Comparison of ENCODE assay signal across 7 mouse cellular contexts in the genomic region with DNA sequence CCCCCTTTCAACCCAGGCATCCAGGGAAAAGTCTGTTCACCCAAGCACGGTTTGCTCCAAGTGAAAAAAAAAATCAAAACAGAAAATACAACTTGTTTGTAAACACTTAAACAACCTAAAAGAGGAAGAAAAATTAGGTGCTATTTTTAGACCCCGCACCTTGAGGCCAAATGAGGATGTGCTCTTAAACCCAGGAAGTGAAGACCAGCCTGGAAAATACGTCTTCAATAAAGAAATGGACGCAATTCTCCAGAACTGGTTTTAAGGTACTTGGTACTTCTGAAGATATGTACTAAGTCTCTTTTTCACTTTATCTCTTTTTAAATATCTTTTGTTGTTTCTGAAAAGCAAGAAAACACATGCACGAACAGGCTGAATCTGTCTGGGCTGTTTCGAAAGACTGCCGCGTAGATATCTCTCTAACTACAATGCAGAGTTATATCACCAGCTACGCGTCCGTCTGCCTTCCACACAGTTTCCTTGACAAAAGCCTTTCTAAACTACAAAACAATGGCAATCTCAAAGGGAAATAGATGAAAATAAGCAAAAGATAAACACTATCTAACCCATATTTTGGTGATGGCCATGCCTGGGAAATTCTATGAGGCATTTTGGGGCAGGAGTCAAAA. TPM values are rescaled to one million over a fixed set of nuclear protein-coding genes. Genes with fewer than 3 reads are reported as not detected.
A peak's percentile ranks its signal among the peaks of the same experiment; 100 is the strongest.
DNase-seq lines count a peak whose midpoint lies in the region; ATAC-seq and TF ChIP-seq lines count a peak whose summit lies in the region.

No protein-coding gene starts in this region.

- DNase-seq in liver, adult 2 months (ENCODE audit: extremely low read depth, low read depth, low spot score), result peak; percentile 18
- DNase-seq in liver, result no peak
- DNase-seq in layer of hippocampus, postnatal 14 days (ENCODE audit: low spot score in 2 of 2), result no peak
- DNase-seq in cerebellum, adult 2 months, result no peak

- no peaks in the 10 kb centered on the region for H3K27me3 ChIP-seq in liver, adult 2 months (ENCODE audit: control insufficient read depth, insufficient read depth, low read length)
- H3K27me3 ChIP-seq in heart, embryonic 13.5 days (replicated peaks), result no peaks in the 10 kb centered on the region
- no peaks in the 10 kb centered on the region for H3K27me3 ChIP-seq in limb, embryonic 13.5 days
- H3K27me3 ChIP-seq in neural tube, embryonic 14.5 days (ENCODE audit: control insufficient read depth, insufficient read depth, low read length), result no peaks in the 10 kb centered on the region
- no peaks in the 10 kb centered on the region for H3K27me3 ChIP-seq in cerebellum, adult 2 months (ENCODE audit: control insufficient read depth, insufficient read depth, low read length)

- TF ChIP-seq POLR2A in liver, adult 2 months (IDR thresholded peaks at IDR 0.05; ENCODE audit: extremely low read depth, insufficient read depth, low read length), result no peak
- TF ChIP-seq POLR2A in cerebellum, adult 2 months (IDR thresholded peaks at IDR 0.05; ENCODE audit: borderline replicate concordance, insufficient read depth, low read length), result no peak

- no peak for TF ChIP-seq CTCF in liver, adult 2 months (IDR thresholded peaks at IDR 0.05; ENCODE audit: low read depth, low read length)
- no peak for TF ChIP-seq CTCF in cerebellum, adult 2 months (IDR thresholded peaks at IDR 0.05; ENCODE audit: borderline replicate concordance, insufficient read depth, low read depth, low read length)

- no peaks in the 10 kb centered on the region for H3K79me2 ChIP-seq in liver, adult 2 months (ENCODE audit: control insufficient read depth, insufficient read depth, low read length)

- no peaks in the 10 kb centered on the region for H3K9me3 ChIP-seq in heart, embryonic 13.5 days
- no peaks in the 10 kb centered on the region for H3K9me3 ChIP-seq in limb, embryonic 13.5 days
- no peaks in the 10 kb centered on the region for H3K9me3 ChIP-seq in neural tube, embryonic 14.5 days (ENCODE audit: control insufficient read depth, low read length)

- H3K9ac ChIP-seq in liver, adult 2 months (ENCODE audit: low read depth, low read length), result no peak overlapping the region
- peak overlapping the region; percentile 63 for H3K9ac ChIP-seq in heart, embryonic 13.5 days
- no peak overlapping the region for H3K9ac ChIP-seq in limb, embryonic 13.5 days
- no peak overlapping the region for H3K9ac ChIP-seq in neural tube, embryonic 14.5 days (replicated peaks; ENCODE audit: low read depth, low read length)

- 63% methylated on average over 11 of the region's 11 CpGs for WGBS in liver, adult 2 months
- WGBS in heart, embryonic 13.5 days, result 47% methylated on average over 11 of the region's 11 CpGs
- WGBS in limb, embryonic 13.5 days, result 74% methylated on average over 11 of the region's 11 CpGs
- WGBS in neural tube, embryonic 14.5 days, result 58% methylated on average over 11 of the region's 11 CpGs
- WGBS in cerebellum, adult 2 months, result 78% methylated on average over 11 of the region's 11 CpGs

- no peak for ATAC-seq in heart, embryonic 13.5 days (ENCODE audit: extremely low read depth, insufficient number of reproducible peaks, low FRiP score, low TSS enrichment)
- no peak for ATAC-seq in limb, embryonic 13.5 days (ENCODE audit: low FRiP score, low read depth)
- ATAC-seq in neural tube, embryonic 14.5 days (ENCODE audit: low read depth), result no peak

- H3K4me3 ChIP-seq in liver, adult 2 months (ENCODE audit: insufficient read depth, low read depth, low read length), result 0 out of 2 replicates have a peak overlapping the region, but pooled peaks have one; percentile 16
- H3K4me3 ChIP-seq in heart, embryonic 13.5 days, result peak overlapping the region; percentile 40
- H3K4me3 ChIP-seq in limb, embryonic 13.5 days, result peak overlapping the region; percentile 26
- H3K4me3 ChIP-seq in neural tube, embryonic 14.5 days (ENCODE audit: low read depth, low read length), result peak overlapping the region; percentile 9; the same call in 1 of the 2 replicates
- H3K4me3 ChIP-seq in cerebellum, adult 2 months (replicated peaks; ENCODE audit: insufficient read depth, low read depth, low read length), result no peak overlapping the region

- H3K4me1 ChIP-seq in liver, adult 2 months (ENCODE audit: control insufficient read depth, insufficient read depth, low read length), result no peaks in the 10 kb centered on the region; the same call in 1 of the 2 replicates
- peaks cover 38% of the 10 kb centered on the region for H3K4me1 ChIP-seq in heart, embryonic 13.5 days
- peaks cover 3% of the 10 kb centered on the region; the same call in 1 of the 2 replicates for H3K4me1 ChIP-seq in limb, embryonic 13.5 days
- H3K4me1 ChIP-seq in neural tube, embryonic 14.5 days (ENCODE audit: control insufficient read depth, insufficient read depth, low read length), result no peaks in the 10 kb centered on the region
- no peaks in the 10 kb centered on the region for H3K4me1 ChIP-seq in cerebellum, adult 2 months (ENCODE audit: control insufficient read depth, insufficient read depth, low read length)

- peak overlapping the region; percentile 60 for H3K4me2 ChIP-seq in heart, embryonic 13.5 days
- H3K4me2 ChIP-seq in limb, embryonic 13.5 days (replicated peaks), result peak overlapping the region; percentile 52
- peak overlapping the region; percentile 38 for H3K4me2 ChIP-seq in neural tube, embryonic 14.5 days (ENCODE audit: low read depth, low read length)

- no peaks in the 10 kb centered on the region for H3K36me3 ChIP-seq in liver, adult 2 months (ENCODE audit: control insufficient read depth, insufficient read depth, low read length)
- no peaks in the 10 kb centered on the region for H3K36me3 ChIP-seq in heart, embryonic 13.5 days
- H3K36me3 ChIP-seq in limb, embryonic 13.5 days, result no peaks in the 10 kb centered on the region
- H3K36me3 ChIP-seq in neural tube, embryonic 14.5 days (ENCODE audit: control insufficient read depth, insufficient read depth, low read length), result no peaks in the 10 kb centered on the region

- peak overlapping the region; percentile 79 for H3K27ac ChIP-seq in liver, adult 2 months (replicated peaks; ENCODE audit: insufficient read depth, low read depth, low read length)
- peak overlapping the region; percentile 71 for H3K27ac ChIP-seq in heart, embryonic 13.5 days (replicated peaks)
- no peak overlapping the region for H3K27ac ChIP-seq in limb, embryonic 13.5 days
- no peak overlapping the region for H3K27ac ChIP-seq in neural tube, embryonic 14.5 days (ENCODE audit: low read depth, low read length)
- no peak overlapping the region for H3K27ac ChIP-seq in cerebellum, adult 2 months (ENCODE audit: insufficient read depth, low read length)

RNA-seq across cellular contexts. Expression of a gene that starts 37.7 kb away (rescaled TPM):
- total RNA-seq in liver, adult 2 months (2014; rRNA removed), result 28.5 and 31.3 TPM in 2 replicates
- polyA plus RNA-seq in liver, adult 2 months (2012; rRNA removed), result 3.7 and 7.5 TPM in 2 replicates
- 38.6 and 39.2 TPM in 2 replicates for polyA plus RNA-seq in heart, embryonic 13.5 days (2015; fragmentation: Nextera tagmentation; extraction: Ambion mirVana)
- 16.2 and 17.4 TPM in 2 replicates for polyA plus RNA-seq in limb, embryonic 13.5 days (2015; fragmentation: Nextera tagmentation; extraction: Ambion mirVana)
- 28.4 and 29.6 TPM in 2 replicates for polyA plus RNA-seq in neural tube, embryonic 14.5 days (2014; fragmentation: Nextera tagmentation; extraction: Ambion mirVana)
- 10 to 100 TPM in 1 of 2 experiments, 1 to 10 TPM in 1; 9.7 to 14.0 TPM for total RNA-seq in layer of hippocampus, postnatal 14 days (2021)
- polyA plus RNA-seq in cerebellum, adult 2 months (2012; rRNA removed), result 3.6 and 3.9 TPM in 2 replicates

Comparison
In these comparisons a context has a peak if more than half of its experiments do, and no peak if none do; other contexts are left out.
1. H3K27ac ChIP-seq: peak in liver, adult 2 months (single experiment) and heart, embryonic 13.5 days (single experiment); none in limb, embryonic 13.5 days (single experiment), neural tube, embryonic 14.5 days (single experiment) and cerebellum, adult 2 months (single experiment).
2. Peak in every context shown above with its lines, with median percentiles within 50 percentile points of each other: H3K4me2 ChIP-seq.